Mouse (Mus musculus) ES-E14 (cell line): ENCODE results near the gene Brd1. TPM values are rescaled to one million over a fixed set of nuclear protein-coding genes. Genes with fewer than 3 reads are reported as not detected.
A peak's percentile ranks its signal among the peaks of the same experiment; 100 is the strongest.
"Not testable (repeated sequence)": the region's sequence is repeated elsewhere in the genome, so short reads cannot be mapped to it uniquely, and the experiment has no call there.

Source experiments
- DNase-seq: peaks from one replicate; pipeline ENCODE4 v3.0.0-alpha.2; 2013; ENCODE audit warnings: low read depth, low spot score
- H3K27ac ChIP-seq: 2 replicates; pipeline ENCODE4 v1.5.1; 2012; ENCODE audit warnings: low read depth, mild to moderate bottlenecking, low read length, moderate library complexity, mixed read lengths; ENCODE audit not compliant: poor library complexity, insufficient read depth, severe bottlenecking
- H3K36me3 ChIP-seq: 2 replicates; pipeline ENCODE4 v1.6.1; 2012; ENCODE audit warnings: mild to moderate bottlenecking, low read length, moderate library complexity, mixed read lengths; ENCODE audit not compliant: control insufficient read depth, poor library complexity, insufficient read depth, severe bottlenecking
- H3K4me1 ChIP-seq, 2 experiments: fragments of 150-350 bp in 1 of 2; sonication (generic) in 1 of 2; 2 replicates each; pipeline ENCODE4 v1.6.1; 2012; ENCODE audit warnings: low read length in 2 of 2, mild to moderate bottlenecking in 1 of 2, mixed read lengths in 1 of 2; ENCODE audit not compliant: control insufficient read depth in 2 of 2, insufficient read depth in 2 of 2, poor library complexity in 1 of 2
- H3K4me3 ChIP-seq, 2 experiments: fragments of 150-350 bp in 1 of 2; sonication (generic) in 1 of 2; 2 replicates each; pipeline ENCODE4 v1.5.1; 2012; ENCODE audit warnings: low read length in 2 of 2, low read depth in 1 of 2, mild to moderate bottlenecking in 1 of 2, mixed read lengths in 1 of 2; ENCODE audit not compliant: insufficient read depth in 1 of 2, poor library complexity in 1 of 2, severe bottlenecking in 1 of 2
- H3K9ac ChIP-seq: 2 replicates; pipeline ENCODE4 v1.6.1; 2012; ENCODE audit warnings: low read depth, mild to moderate bottlenecking, low read length, mixed read lengths; ENCODE audit not compliant: poor library complexity, insufficient read depth, severe bottlenecking
- H3K9me3 ChIP-seq: fragments of 150-350 bp; sonication (generic); 2 replicates; pipeline ENCODE4 v1.6.1; 2012; ENCODE audit warnings: low read depth, mild to moderate bottlenecking, low read length; ENCODE audit not compliant: control insufficient read depth, insufficient read depth
- CHD2 ChIP-seq: IDR thresholded peaks from 2 replicates; pipeline ENCODE4 v1.6.1; 2014; ENCODE audit warnings: mild to moderate bottlenecking, low read depth, low read length, inconsistent platforms
- HCFC1 ChIP-seq: IDR thresholded peaks from 2 replicates; pipeline ENCODE4 v1.6.1; 2012; ENCODE audit warnings: low read length, inconsistent platforms, borderline replicate concordance; ENCODE audit not compliant: insufficient read depth
- MAFK ChIP-seq: IDR thresholded peaks from 2 replicates; pipeline ENCODE4 v1.6.1; 2014; ENCODE audit warnings: mild to moderate bottlenecking, low read depth, low read length, inconsistent platforms; ENCODE audit not compliant: insufficient read depth
- ZC3H11A ChIP-seq: IDR thresholded peaks from 2 replicates; pipeline ENCODE4 v1.6.1; 2012; ENCODE audit warnings: low read depth, mild to moderate bottlenecking, inconsistent platforms, low read length, borderline replicate concordance
- ZNF384 ChIP-seq: IDR thresholded peaks from 2 replicates; pipeline ENCODE4 v1.6.1; 2012; ENCODE audit warnings: low read depth, low read length, inconsistent platforms
- in situ Hi-C, 2 experiments: fragments of 600-800 bp; cut with MboI; formaldehyde crosslinking; loops; one replicate each; pipeline ENCODE4 v1.15.1; 2025; ENCODE audit warnings: low sequenced_read_pairs in 2 of 2, inconsistent platforms in 1 of 2; ENCODE audit not compliant: unreplicated experiment in 2 of 2
- total RNA-seq: library from RNA; depleted of rRNA; stranded (reverse); fragments of 300-350 nt; gene quantifications from 2 replicates; pipeline ENCODE4 v1.2.3, GENCODE M21; 2012; rRNA removed

Gene Brd1
- 52.0 and 54.2 TPM in 2 replicates for total RNA-seq

DNA sequence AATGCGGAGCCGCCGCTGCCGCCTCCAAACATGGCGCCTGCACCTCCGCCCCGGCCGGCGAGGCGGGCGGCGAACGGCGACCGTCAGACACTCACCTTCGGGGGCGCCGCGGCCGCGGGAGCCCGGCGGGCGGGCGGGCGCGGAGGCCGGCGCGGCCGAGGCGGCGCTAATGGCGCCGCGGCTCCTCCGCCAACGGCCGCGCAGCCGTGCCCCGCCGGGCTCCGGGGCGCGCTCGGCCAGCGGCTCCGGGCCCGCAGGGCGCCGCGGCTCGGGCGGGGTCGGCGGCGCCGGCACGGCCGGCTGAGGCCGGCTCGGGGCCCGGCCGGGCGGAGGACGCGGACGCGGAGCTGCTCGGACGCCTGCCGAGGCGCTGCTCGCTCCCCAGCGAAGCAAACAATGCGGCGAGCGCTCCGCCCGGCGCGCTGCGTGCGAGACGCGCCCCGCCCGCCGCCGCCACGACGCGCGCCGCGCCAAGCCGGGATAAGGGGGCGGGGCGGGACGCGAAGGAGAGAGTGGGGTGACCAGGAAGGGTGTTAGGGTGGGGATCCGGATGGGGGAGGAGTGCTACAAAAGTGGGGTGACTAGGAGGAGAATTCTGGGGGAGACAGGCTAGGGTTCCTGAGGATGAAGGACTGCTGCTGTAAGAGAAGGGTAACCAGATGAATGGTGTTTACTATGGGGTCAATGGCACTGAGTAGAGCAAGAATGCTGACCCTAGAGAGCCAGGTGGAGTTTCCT lies at the start of gene Brd1:
Gene Brd1 (minus strand): TSS at position 400 of the 738 bp plus-strand sequence.
- no peak for DNase-seq
- peak within 1 kb of the TSS; percentile 97 to 99 for H3K4me3 ChIP-seq
- peak within 1 kb of the TSS; percentile 56 for H3K27ac ChIP-seq
- no peaks in the 10 kb centered on the region for H3K9me3 ChIP-seq
- TF ChIP-seq CHD2: no peak
- no peak for TF ChIP-seq ZNF384
- no peak for TF ChIP-seq MAFK
- no peak for TF ChIP-seq ZC3H11A
- no peak for TF ChIP-seq HCFC1
- peaks cover 18 to 35% of the 10 kb centered on the region in 2 experiments for H3K4me1 ChIP-seq
- in situ Hi-C loops: no loop called here
- peaks cover 15% of the 10 kb centered on the region for H3K36me3 ChIP-seq
- H3K9ac ChIP-seq: peak within 1 kb of the TSS; percentile 97

DNA sequence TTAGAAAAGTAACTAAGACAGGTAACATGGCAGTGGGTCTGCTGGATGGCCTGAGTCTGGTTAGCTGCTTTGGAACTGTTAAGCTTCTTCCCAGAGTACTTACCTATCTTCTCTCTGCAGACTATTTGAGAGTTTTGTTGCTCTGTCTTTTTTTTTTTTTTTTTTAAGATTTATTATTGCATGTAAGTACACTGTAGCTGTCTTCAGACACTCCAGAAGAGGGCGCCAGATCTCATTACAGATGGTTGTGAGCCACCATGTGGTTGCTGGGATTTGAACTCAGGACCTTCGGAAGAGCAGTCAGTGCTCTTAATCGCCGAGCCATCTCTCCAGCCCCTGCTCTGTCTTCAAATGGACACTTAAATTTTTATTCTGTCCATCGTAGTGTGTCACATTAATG lies 40.6 kb upstream of the Brd1 start:
- H3K4me1 ChIP-seq, H3K36me3 ChIP-seq: not testable (repeated sequence)
- peak; percentile 67; the same call in 1 of the 2 replicates for TF ChIP-seq ZNF384

GRCm38 (mm10) chr15:88768537-88768936 lies 34.5 kb upstream of the Brd1 start:
- H3K9ac ChIP-seq: no peak overlapping the region
- no peaks in the 10 kb centered on the region for H3K4me1 ChIP-seq
- no peaks in the 10 kb centered on the region for H3K9me3 ChIP-seq
- H3K36me3 ChIP-seq: peaks cover 4% of the 10 kb centered on the region; the same call in 1 of the 2 replicates
- in situ Hi-C loops: no loop called here
- DNase-seq: no peak
- no peak for TF ChIP-seq ZNF384
- TF ChIP-seq HCFC1: no peak
- no peak for TF ChIP-seq ZC3H11A
- TF ChIP-seq CHD2: no peak
- no peak for TF ChIP-seq MAFK
- H3K4me3 ChIP-seq: no peak overlapping the region
- H3K27ac ChIP-seq: no peak overlapping the region

More for the DNA sequence above, 40.6 kb upstream of the Brd1 start:
- H3K9me3 ChIP-seq, H3K4me3 ChIP-seq, DNase-seq, H3K9ac ChIP-seq, H3K27ac ChIP-seq, in situ Hi-C loops: not testable (repeated sequence)

- H3K4me1 ChIP-seq, H3K9ac ChIP-seq, in situ Hi-C loops, H3K36me3 ChIP-seq, H3K27ac ChIP-seq, H3K9me3 ChIP-seq, H3K4me3 ChIP-seq: not testable (repeated sequence)
- DNase-seq: peak; percentile 36
Observed at GRCm38 (mm10) chr15:88766139-88766538, 32.1 kb upstream of the Brd1 start.

GRCm38 (mm10) chr15:88761551-88761950 lies 27.5 kb upstream of the Brd1 start:
- TF ChIP-seq ZNF384 (no peak), MAFK (no peak), CHD2 (no peak), HCFC1 (no peak), ZC3H11A (no peak)
- no peak for DNase-seq
- H3K4me1 ChIP-seq: no peaks in the 10 kb centered on the region
- H3K9ac ChIP-seq: no peak overlapping the region
- peaks cover 13% of the 10 kb centered on the region for H3K36me3 ChIP-seq
- H3K27ac ChIP-seq: no peak overlapping the region
- H3K4me3 ChIP-seq: no peak overlapping the region
- no peaks in the 10 kb centered on the region for H3K9me3 ChIP-seq
- in situ Hi-C loops: no loop called here
